Mouse (Mus musculus) neutrophil, adult 83 days (primary cell): ENCODE measurements around the gene Olfr131. TPM values are rescaled to one million over a fixed set of nuclear protein-coding genes. Genes with fewer than 3 reads are reported as not detected.

Experiments used
- total RNA-seq, 2 experiments: library from RNA; stranded (reverse); gene quantifications; one replicate each; pipeline ENCODE4 v1.2.4; 2023

Gene Olfr131
- total RNA-seq = not detected

GRCm38 (mm10) chr17:38088593-38088992, at the start of gene Olfr131:
Gene Olfr131 (minus strand): TSS chr17:38088693.

GRCm38 (mm10) chr17:38134426-38134825, 45.9 kb upstream of the Olfr131 start, which contains the start of gene Olfr132:
Gene Olfr132 (minus strand): TSS chr17:38134526.

GRCm38 (mm10) chr17:38063621-38064020, 24.9 kb downstream of the Olfr131 start, which contains the start of gene Olfr130:
Gene Olfr130 (plus strand): TSS chr17:38063921.

GRCm38 (mm10) chr17:38059979-38060378, 28.5 kb downstream of the Olfr131 start, which contains the start of gene Olfr129:
Gene Olfr129 (minus strand): TSS chr17:38060079.

Other genes starting within 250 kb of the Olfr131 start
- gene Olfr126, start 241.2 kb downstream of the Olfr131 start, total RNA-seq = not detected
- gene Olfr127, start 188.3 kb downstream of the Olfr131 start, total RNA-seq = not detected
- not detected for gene Olfr128, start 168.1 kb downstream of the Olfr131 start, total RNA-seq
- gene Olfr761, start 135.6 kb downstream of the Olfr131 start, total RNA-seq = not detected
- gene Olfr129, start 28.6 kb downstream of the Olfr131 start, total RNA-seq = not detected
- gene Olfr130, start 24.8 kb downstream of the Olfr131 start, total RNA-seq = not detected
- not detected for gene Olfr132, start 45.8 kb upstream of the Olfr131 start, total RNA-seq
- gene Olfr133, start 56.6 kb upstream of the Olfr131 start, total RNA-seq = not detected
- gene Olfr134, start 82.7 kb upstream of the Olfr131 start, total RNA-seq = not detected
- gene Olfr135, start 115.6 kb upstream of the Olfr131 start, total RNA-seq = not detected
- not detected for gene Olfr138, start 172.3 kb upstream of the Olfr131 start, total RNA-seq
- not detected for gene Olfr137, start 218.9 kb upstream of the Olfr131 start, total RNA-seq
- not detected for gene Olfr136, start 241.1 kb upstream of the Olfr131 start, total RNA-seq